Mouse (Mus musculus) liver, postnatal 0 days (tissue): ENCODE results near the gene Gm20696.

Source experiments
- CTCF ChIP-seq: sonication (generic); IDR thresholded peaks from 2 replicates; pipeline ENCODE4 v1.5.1; 2016; ENCODE audit warnings: antibody characterized with exemption, low read depth
- EP300 ChIP-seq: IDR thresholded peaks from 2 replicates; pipeline ENCODE4 v1.6.1; 2016; ENCODE audit warnings: antibody characterized with exemption, low read depth, mild to moderate bottlenecking

DNA sequence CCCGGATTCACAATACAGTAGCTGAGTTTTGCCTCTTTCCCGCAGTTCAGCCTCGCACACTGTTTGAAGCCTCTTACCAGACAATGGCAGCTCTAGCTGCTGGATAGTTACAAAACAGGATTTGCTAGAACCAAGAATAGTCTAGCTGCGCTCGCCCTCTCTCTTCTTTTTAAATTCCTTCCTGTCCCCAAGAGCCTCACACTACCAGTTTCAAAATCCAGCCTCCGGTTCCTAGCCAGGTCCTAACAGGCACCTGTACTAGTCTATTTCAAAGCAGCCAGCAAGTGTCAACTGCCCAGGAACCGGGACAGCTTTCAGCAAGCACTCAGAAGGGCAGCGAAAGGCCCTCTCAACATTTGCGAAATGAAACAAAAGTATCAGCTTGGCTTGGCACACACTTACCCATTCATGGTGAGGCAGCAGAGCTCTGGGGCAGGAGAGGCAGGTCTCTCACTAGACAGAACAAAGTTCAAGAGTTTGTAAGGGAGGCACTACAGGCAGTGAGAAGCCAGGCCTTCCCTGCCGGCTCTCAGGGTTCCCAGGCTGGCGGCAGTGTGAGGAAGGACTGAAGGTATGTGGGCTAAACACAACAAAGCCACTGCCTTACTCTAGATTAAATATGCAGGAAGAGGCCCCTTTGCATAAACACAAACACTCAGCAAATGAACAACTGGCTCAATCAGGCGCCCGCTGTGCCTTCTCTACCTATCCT is 400.5 kb downstream of the Gm20696 start:
- TF ChIP-seq EP300: no peak
- no peak for TF ChIP-seq CTCF
